Mouse (Mus musculus) neural tube, embryonic 15.5 days (tissue): Measurements from ENCODE around the gene Cdx2. TPM values are rescaled to one million over a fixed set of nuclear protein-coding genes. Genes with fewer than 3 reads are reported as not detected.

Experiments
- ATAC-seq: fragments of 200-750 bp; cut with Nextera tagmentation; 2 replicates; pipeline ENCODE4 v1.8.0; 2017; ENCODE audit warnings: mild to moderate bottlenecking, moderate TSS enrichment, moderate library complexity; ENCODE audit not compliant: low FRiP score
- H3K27ac ChIP-seq: fragments of 300-500 bp; sonication (generic); replicated peaks from 2 replicates; pipeline ENCODE4 v1.5.1; 2015; ENCODE audit warnings: mild to moderate bottlenecking, inconsistent platforms
- H3K27me3 ChIP-seq: fragments of 300-500 bp; sonication (generic); replicated peaks from 2 replicates; pipeline ENCODE4 v1.6.1; 2015; ENCODE audit warnings: inconsistent platforms
- H3K36me3 ChIP-seq: fragments of 300-500 bp; sonication (generic); 2 replicates; pipeline ENCODE4 v1.6.1; 2015; ENCODE audit warnings: inconsistent platforms
- H3K4me1 ChIP-seq: fragments of 300-500 bp; sonication (generic); 2 replicates; pipeline ENCODE4 v1.6.1; 2015; ENCODE audit warnings: inconsistent platforms
- H3K4me2 ChIP-seq: fragments of 300-500 bp; sonication (generic); 2 replicates; pipeline ENCODE4 v1.6.1; 2015; ENCODE audit warnings: inconsistent platforms, mild to moderate bottlenecking, moderate library complexity
- H3K4me3 ChIP-seq: fragments of 300-500 bp; sonication (generic); replicated peaks from 2 replicates; pipeline ENCODE4 v1.5.1; 2015; ENCODE audit warnings: mild to moderate bottlenecking, inconsistent platforms
- H3K9ac ChIP-seq: fragments of 300-500 bp; sonication (generic); replicated peaks from 2 replicates; pipeline ENCODE4 v1.6.1; 2015; ENCODE audit warnings: mild to moderate bottlenecking, inconsistent platforms
- H3K9me3 ChIP-seq: fragments of 300-500 bp; sonication (generic); replicated peaks from 2 replicates; pipeline ENCODE4 v1.6.1; 2016; ENCODE audit warnings: inconsistent platforms
- WGBS: fragments of 180-500 bp; shearing (Covaris S2); methylation state at CpG from one replicate; pipeline ENCODE4 v1.1.7; 2015; ENCODE audit warnings: mixed read lengths; 5-methylcytosine and 5-hydroxymethylcytosine counted together
- polyA plus RNA-seq: library from polyadenylated mRNA; unstranded; fragments of >200 nt; fragmentation: Nextera tagmentation; extraction: Ambion mirVana; gene quantifications from 2 replicates; pipeline ENCODE4 v1.2.1, GENCODE M21; 2015

The Cdx2 gene
- polyA plus RNA-seq, 1 experiment from 2014 or later = not detected

- Histone ChIP-seq H3K27ac (no peak overlapping the region), H3K4me1 (no peaks in the 10 kb centered on the region), H3K9ac (no peak overlapping the region), H3K36me3 (no peaks in the 10 kb centered on the region), H3K4me2 (no peak overlapping the region), H3K4me3 (no peak overlapping the region), H3K27me3 (no peaks in the 10 kb centered on the region), H3K9me3 (no peaks in the 10 kb centered on the region)
- WGBS = 65% methylated on average over 9 of the region's 9 CpGs
- ATAC-seq = no peak
Measured at GRCm38 (mm10) chr5:147338967-147339366, 31.9 kb upstream of the Cdx2 start.

DNA sequence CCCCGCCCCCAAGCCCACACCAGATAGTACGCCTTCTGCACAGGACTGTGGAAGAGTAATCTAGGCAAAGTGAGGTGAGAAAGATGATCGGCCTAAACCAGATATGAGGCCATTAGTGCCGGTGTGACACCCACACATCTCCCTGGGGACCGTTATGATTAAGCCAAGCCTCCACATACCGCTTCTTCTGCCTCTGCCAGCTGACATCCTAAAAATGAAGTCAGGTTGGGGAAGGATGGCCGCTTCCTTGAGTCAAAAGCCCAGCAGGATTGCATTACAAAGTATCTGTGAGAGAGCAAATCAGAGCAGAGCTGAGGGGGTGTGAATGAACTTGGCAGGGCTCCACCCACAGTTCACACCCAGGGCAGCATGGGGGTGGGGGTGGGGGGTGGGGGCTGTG is 25.6 kb upstream of the Cdx2 start:
- Histone ChIP-seq H3K4me3 (no peak overlapping the region), H3K4me1 (no peaks in the 10 kb centered on the region), H3K27ac (no peak overlapping the region), H3K27me3 (no peaks in the 10 kb centered on the region; the same call in 1 of the 2 replicates), H3K4me2 (no peak overlapping the region), H3K9me3 (no peaks in the 10 kb centered on the region), H3K9ac (no peak overlapping the region), H3K36me3 (no peaks in the 10 kb centered on the region)
- WGBS = 32% methylated on average over 7 of the region's 7 CpGs
- no peak for ATAC-seq

GRCm38 (mm10) chr5:147331547-147331946 is 24.5 kb upstream of the Cdx2 start:
- Histone ChIP-seq H3K9ac (no peak overlapping the region), H3K4me2 (no peak overlapping the region), H3K9me3 (no peaks in the 10 kb centered on the region), H3K27ac (no peak overlapping the region), H3K36me3 (no peaks in the 10 kb centered on the region), H3K27me3 (no peaks in the 10 kb centered on the region; the same call in 1 of the 2 replicates), H3K4me1 (no peaks in the 10 kb centered on the region), H3K4me3 (no peak overlapping the region)
- no peak for ATAC-seq
- 51% methylated on average over 2 of the region's 2 CpGs for WGBS

- no peaks in the 10 kb centered on the region for H3K36me3 ChIP-seq
- H3K9me3 ChIP-seq = no peaks in the 10 kb centered on the region
- H3K4me1 ChIP-seq = no peaks in the 10 kb centered on the region
- H3K27ac ChIP-seq = no peak overlapping the region
- no peaks in the 10 kb centered on the region; the same call in 1 of the 2 replicates for H3K27me3 ChIP-seq
- no peak overlapping the region for H3K9ac ChIP-seq
- no peak for ATAC-seq
- no peak overlapping the region for H3K4me3 ChIP-seq
- H3K4me2 ChIP-seq = no peak overlapping the region
- 85% methylated on average over 11 of the region's 11 CpGs for WGBS
Measured at GRCm38 (mm10) chr5:147329946-147330345, 22.9 kb upstream of the Cdx2 start.

DNA sequence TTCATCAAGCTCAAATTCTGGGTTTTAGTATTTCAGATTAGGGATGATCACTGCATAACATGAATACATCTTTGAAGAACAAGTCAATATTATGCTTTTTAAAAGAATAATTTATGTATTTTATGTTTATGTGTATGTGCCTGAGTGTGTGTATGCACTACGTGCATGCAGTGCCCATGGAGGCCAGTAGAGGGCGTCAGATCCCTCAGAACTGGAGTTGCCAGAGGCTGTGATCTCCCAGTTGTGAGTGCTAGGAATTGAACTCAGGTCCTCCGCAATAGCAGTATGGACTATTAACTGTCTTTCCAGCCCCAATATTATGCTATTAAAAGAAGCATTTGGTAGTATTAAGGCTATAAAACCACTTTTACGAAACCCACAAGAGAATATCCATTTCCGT is 20.6 kb upstream of the Cdx2 start:
- H3K4me1 ChIP-seq = no peaks in the 10 kb centered on the region
- no peak overlapping the region for H3K4me2 ChIP-seq
- H3K9ac ChIP-seq = no peak overlapping the region
- no peaks in the 10 kb centered on the region for H3K9me3 ChIP-seq
- no peak overlapping the region for H3K27ac ChIP-seq
- whole genome bisulfite sequencing = 83% methylated on average over 5 of the region's 5 CpGs
- peaks cover 8% of the 10 kb centered on the region for H3K27me3 ChIP-seq
- H3K4me3 ChIP-seq = no peak overlapping the region
- H3K36me3 ChIP-seq = no peaks in the 10 kb centered on the region
- ATAC-seq = no peak

DNA sequence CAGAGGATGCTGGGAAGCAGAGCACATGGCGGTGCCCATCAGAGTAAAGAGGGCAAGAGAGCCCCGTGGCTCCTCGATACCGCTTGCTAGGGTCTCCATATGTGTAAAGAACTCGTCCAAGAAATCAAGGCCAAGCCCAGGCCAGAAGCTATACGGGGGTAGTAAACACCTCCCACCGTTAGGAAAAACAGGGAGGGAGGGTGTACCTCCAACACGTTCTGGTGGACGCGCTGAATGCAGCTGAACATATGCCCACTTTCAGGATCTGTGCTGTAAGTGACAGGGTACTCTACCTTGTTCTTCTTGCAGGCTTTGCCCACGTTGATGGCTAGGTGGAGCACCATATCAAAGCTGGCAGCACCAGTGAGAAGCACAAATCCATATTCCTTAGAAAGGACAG is 18.9 kb upstream of the Cdx2 start:
- no peak for ATAC-seq
- Histone ChIP-seq H3K27me3 (peaks cover 25% of the 10 kb centered on the region), H3K4me2 (no peak overlapping the region), H3K9ac (no peak overlapping the region), H3K4me1 (no peaks in the 10 kb centered on the region), H3K36me3 (no peaks in the 10 kb centered on the region), H3K9me3 (no peaks in the 10 kb centered on the region), H3K27ac (no peak overlapping the region), H3K4me3 (no peak overlapping the region)
- WGBS = 78% methylated on average over 11 of the region's 11 CpGs

DNA sequence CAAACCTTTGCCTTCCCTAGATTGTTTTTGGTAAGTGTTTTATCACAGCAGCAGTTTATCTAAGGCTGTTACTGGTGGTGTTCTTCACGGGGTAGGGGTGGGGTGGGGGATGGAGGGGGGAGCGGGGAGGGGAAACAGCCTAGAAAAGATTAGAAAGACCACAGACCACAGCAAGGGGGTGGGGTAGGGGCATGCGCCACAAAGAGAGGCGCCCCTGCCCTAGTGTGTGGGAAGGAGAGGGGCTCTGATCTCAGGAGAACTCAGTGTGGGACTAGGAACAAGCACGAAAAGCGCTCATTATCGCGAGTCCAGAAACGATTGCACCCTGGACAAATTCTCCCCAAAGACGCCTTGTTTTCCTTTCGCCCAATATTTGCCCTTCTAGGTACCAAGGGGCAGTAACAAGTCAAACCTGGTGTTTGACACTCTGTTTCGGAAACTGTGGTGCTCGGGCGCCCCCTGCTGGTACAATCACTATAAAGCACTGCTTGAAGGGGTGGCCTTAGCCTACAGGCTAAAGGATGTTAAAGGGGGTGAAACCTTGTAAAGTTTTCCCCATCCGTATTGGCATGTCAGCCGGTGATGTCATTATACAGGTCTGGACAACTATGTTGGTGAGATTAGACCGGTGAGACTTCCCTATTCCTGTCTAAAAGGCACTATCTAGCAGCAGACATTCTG is 16.3 kb upstream of the Cdx2 start:
- no peak overlapping the region for H3K4me3 ChIP-seq
- H3K9ac ChIP-seq = no peak overlapping the region
- WGBS = 18% methylated on average over 17 of the region's 17 CpGs
- H3K4me2 ChIP-seq = no peak overlapping the region
- H3K4me1 ChIP-seq = no peaks in the 10 kb centered on the region
- H3K27ac ChIP-seq = no peak overlapping the region
- H3K27me3 ChIP-seq = peaks cover 39% of the 10 kb centered on the region
- no peaks in the 10 kb centered on the region for H3K36me3 ChIP-seq
- no peaks in the 10 kb centered on the region for H3K9me3 ChIP-seq
- ATAC-seq = no peak

DNA sequence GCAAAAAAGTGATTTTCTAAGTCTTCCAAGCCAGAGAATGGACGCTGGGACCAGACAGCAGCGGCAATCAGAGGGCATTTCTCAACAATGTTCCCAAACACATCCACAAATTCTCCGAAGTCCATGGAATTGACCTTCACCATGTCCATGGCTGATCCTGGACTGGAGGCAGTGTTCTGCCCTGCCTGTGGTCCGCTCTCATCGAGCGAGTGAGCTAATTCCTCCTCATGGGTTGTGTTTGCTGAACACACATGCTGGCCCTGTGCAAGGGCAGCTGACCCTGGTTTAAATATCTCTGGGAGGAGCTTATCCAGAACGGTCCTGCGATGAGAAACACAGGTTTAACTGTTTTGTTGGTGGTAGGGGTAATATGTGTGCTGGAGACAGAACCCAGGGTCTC is 15.1 kb upstream of the Cdx2 start, which contains the start of gene Urad:
Gene Urad, minus strand, starts transcription at position 258 of the 400 bp plus-strand sequence.
- H3K36me3 ChIP-seq = no peaks in the 10 kb centered on the region
- no peak within 1 kb of the TSS for H3K27ac ChIP-seq
- H3K9ac ChIP-seq = no peak within 1 kb of the TSS
- peaks cover 51% of the 10 kb centered on the region for H3K27me3 ChIP-seq
- ATAC-seq = no peak
- H3K4me3 ChIP-seq = no peak within 1 kb of the TSS
- H3K4me2 ChIP-seq = no peak within 1 kb of the TSS
- 80% methylated on average over 8 of the region's 8 CpGs for WGBS
- H3K4me1 ChIP-seq = no peaks in the 10 kb centered on the region
- no peaks in the 10 kb centered on the region for H3K9me3 ChIP-seq

DNA sequence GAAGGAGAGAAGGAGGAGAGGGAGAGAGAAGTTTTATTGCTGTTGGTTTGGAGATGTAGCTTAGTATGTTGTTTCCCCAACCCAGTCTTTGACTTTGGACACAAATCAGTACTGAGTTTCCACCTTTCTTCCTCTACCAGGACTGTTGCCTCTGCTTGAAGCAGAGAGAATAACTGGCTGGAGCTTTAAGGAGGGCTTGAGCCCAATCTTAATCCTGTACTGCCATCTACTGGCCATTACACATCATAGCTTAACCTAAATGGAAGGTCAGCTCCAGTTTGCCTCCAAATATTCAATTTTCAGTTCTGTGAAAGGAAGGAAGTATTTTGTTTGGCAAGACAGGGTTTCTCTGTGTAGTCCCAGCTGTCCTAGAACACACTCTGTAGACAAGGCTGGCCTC is 12.6 kb upstream of the Cdx2 start:
- Histone ChIP-seq H3K27me3 (peaks cover 77% of the 10 kb centered on the region), H3K4me1 (peaks cover 8% of the 10 kb centered on the region; the same call in 1 of the 2 replicates), H3K4me3 (no peak overlapping the region), H3K9ac (no peak overlapping the region), H3K27ac (no peak overlapping the region), H3K4me2 (no peak overlapping the region), H3K36me3 (no peaks in the 10 kb centered on the region), H3K9me3 (no peaks in the 10 kb centered on the region)
- ATAC-seq = peak; percentile 49; the same call in 1 of the 2 replicates

DNA sequence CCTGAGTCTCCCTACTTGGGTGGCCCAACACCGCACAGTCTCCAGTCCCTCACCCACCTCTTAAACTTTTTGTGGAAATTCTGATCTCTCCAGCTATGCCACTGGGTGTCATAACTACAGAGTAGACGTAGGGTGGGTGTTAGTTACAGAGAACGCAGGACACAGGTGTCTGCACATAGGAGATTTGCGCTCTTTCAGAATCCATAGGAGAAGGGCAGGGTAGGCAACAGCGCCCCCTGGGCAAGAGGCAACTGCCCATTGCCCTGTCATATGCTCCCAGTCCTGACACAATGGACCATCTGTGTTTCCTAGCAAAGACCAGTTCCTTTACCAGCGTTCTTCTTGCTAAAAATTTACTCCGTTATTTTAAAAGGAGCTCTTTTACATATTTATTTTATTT is 10.9 kb upstream of the Cdx2 start:
- no peak for ATAC-seq
- Histone ChIP-seq H3K36me3 (no peaks in the 10 kb centered on the region), H3K9me3 (no peaks in the 10 kb centered on the region), H3K4me3 (no peak overlapping the region), H3K27me3 (peaks cover 87% of the 10 kb centered on the region), H3K9ac (no peak overlapping the region), H3K4me2 (no peak overlapping the region), H3K27ac (no peak overlapping the region), H3K4me1 (peaks cover 10% of the 10 kb centered on the region; the same call in 1 of the 2 replicates)
- 26% methylated on average over 7 of the region's 7 CpGs for WGBS

DNA sequence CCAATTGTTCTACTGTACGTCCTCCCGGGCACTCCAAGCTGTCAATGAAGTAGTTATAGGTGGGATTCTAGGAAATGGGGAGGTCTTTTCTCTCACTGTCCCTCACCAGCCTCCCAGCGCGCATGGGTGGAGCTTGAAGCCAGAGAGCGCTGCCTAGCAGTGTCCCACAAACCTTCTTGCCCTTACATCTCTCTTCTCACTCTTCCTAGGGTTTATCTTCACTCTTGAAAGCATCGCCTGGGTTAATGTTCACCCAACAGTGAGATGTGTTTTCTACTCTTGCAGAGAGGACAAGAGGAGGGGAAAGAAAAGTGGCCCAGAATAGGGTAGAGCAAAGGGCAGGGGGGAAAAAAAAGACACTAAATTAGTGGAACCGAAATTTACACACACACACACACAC is 10.3 kb upstream of the Cdx2 start:
- 2% methylated on average over 7 of the region's 7 CpGs for WGBS
- ATAC-seq = no peak
- no peak overlapping the region for H3K27ac ChIP-seq

DNA sequence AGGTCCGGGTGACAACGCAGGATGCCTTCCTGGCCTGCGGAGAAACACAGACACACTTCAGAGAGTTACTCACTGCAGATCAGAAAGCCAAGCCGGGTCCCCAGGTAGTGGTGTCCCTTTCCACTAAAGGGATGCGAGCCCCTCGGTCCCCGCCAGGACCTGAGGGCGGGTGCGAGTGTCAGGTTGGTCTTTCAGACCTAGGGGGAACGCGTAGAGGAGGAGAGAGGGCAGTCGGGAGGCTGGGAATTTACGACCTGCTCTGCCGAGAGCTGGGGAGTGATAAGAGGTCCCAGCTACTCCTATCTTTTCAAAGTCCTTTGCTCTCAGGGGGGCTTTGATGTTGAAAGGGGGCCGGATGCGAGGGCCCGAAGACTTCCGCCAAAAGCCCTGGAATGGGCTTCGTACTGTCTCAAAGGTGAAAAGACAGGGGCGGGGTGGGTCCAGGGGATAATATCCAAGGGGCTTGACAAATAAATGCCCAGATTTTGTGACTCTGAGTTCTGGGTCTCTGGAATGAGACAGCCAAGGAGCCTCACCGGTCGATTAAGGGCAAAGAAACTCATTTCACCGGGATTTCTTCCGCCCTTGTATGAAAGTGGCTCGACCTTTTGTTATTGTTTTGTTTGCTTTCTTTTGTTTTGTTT is 8.5 kb upstream of the Cdx2 start:
- peaks cover 10% of the 10 kb centered on the region; the same call in 1 of the 2 replicates for H3K4me1 ChIP-seq
- no peaks in the 10 kb centered on the region for H3K9me3 ChIP-seq
- H3K27me3 ChIP-seq = peaks cover 91% of the 10 kb centered on the region
- no peak overlapping the region for H3K9ac ChIP-seq
- ATAC-seq = no peak
- no peak overlapping the region for H3K27ac ChIP-seq
- H3K4me3 ChIP-seq = peak overlapping the region; percentile 5; the same call in 1 of the 2 replicates
- under 1% methylated on average over 25 of the region's 25 CpGs for WGBS
- no peaks in the 10 kb centered on the region for H3K36me3 ChIP-seq
- no peak overlapping the region for H3K4me2 ChIP-seq

More for the DNA sequence above, 10.3 kb upstream of the Cdx2 start:
- H3K4me1 ChIP-seq = peaks cover 10% of the 10 kb centered on the region; the same call in 1 of the 2 replicates
- H3K36me3 ChIP-seq = no peaks in the 10 kb centered on the region
- no peak overlapping the region for H3K9ac ChIP-seq
- peaks cover 87% of the 10 kb centered on the region for H3K27me3 ChIP-seq
- no peaks in the 10 kb centered on the region for H3K9me3 ChIP-seq
- no peak overlapping the region for H3K4me2 ChIP-seq
- H3K4me3 ChIP-seq = no peak overlapping the region
